Mouse (Mus musculus): ENCODE measurements around the gene Agap3.

Agap3 gene

GRCm38 (mm10) chr5:24523806-24524205 lies 71.8 kb downstream of the Agap3 start:
- no peak for DNase-seq (ENCODE audit: low read depth, low spot score)

DNA sequence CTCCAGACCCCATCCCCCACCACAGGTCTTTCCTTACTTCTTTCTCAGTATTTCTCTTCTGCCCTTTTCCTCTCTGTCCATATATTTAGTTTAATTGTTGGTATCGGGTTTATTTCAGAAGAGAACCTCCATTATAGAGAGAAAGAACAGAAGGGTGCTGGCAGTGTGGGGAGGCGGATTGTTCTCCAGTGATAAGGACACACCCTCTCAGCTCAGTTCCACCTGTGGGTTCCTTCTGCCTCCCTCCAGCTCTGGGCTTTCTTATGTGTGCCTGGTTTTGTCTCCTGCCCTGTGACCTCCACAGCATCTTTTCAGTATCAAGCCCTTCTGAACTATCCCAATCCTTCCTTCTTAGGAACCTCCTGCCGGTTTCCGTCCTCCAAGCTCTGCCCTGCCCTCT lies 72.5 kb downstream of the Agap3 start:
- DNase-seq (ENCODE audit: low read depth, low spot score) = no peak

GRCm38 (mm10) chr5:24525360-24526189 lies 73.6 kb downstream of the Agap3 start:
- DNase-seq (ENCODE audit: low read depth, low spot score) = no peak

DNA sequence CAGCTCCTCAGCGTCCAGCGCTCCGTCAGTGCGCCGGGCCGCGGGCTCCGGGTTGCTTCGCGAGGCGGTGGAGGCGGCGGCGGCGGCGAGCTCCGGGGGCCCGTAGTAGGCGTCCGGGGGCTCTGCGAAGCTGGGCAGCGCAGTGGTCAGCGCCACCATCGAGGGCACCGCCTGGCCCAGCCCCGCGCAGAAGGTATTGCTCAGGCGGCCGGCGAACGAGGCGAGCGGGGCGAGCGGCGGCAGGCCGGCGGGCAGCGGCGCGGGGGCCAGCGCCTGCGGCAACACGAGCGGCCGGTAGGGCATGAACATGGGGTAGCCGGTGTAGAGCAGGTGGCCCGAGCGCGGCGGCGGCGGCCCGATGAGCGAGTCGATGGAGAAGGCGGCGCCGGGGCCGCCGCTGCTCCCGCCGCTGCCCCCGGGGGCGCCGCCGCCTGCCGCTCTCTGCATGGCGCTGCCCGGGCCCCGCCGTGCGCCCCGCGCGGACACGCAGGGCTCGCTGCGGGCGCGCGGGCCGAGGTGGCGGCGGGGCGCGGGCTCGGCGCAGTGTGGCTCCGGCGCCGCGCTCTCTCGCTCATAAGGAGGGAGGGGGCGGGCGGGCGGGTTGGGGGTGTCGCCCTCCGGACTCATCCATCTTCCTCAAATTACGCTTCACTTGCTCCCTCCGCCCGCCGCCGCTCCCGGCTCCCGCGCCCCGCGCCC lies 74.4 kb downstream of the Agap3 start:
- no peak for DNase-seq (ENCODE audit: low read depth, low spot score)

DNA sequence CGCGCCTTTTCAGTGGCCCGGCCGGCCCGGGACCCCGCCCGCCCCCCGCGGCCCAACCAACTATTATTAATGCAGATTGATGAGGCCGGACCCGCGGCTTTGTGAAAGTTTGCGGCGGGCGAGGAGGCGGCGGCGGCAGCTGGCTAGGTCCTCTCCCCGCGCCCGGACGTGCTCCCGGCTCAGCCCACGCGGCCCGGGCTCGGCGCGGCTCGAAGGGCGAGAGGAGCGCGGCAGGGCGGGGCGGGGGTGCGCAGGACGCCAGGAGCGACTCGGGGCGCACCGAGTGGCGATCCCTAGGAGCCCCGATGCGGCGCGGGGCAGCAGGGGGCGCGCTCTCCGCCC lies 74.9 kb downstream of the Agap3 start, which contains the start of gene Gbx1:
Gene Gbx1 (minus strand): TSS at position 314 of the 342 bp plus-strand sequence.
- DNase-seq (ENCODE audit: low read depth, low spot score) = no peak

DNA sequence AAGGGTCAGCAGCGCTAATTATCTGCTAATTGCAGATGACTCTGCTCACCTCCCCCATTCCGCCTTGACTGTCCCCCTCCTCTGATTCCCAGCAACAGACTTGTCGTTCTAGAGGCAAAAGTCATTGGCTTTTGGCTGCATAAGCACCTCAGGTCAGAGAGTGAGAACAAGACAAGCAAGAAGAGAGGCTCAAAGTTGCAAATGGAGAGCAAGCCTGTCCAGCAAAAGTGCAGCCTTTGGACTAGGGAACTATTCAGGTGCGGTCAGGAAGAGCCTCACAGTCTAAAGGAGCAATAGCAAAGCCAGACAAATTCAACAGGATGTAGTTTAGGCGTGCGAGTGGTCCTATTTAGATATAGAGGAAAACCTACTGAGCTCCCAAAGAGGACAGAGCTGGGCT lies 75.8 kb downstream of the Agap3 start:
- no peak for DNase-seq (ENCODE audit: low read depth, low spot score)

- peak; percentile 93 for DNase-seq (ENCODE audit: low read depth, low spot score)
Observed at GRCm38 (mm10) chr5:24530042-24530689, 78.2 kb downstream of the Agap3 start.

GRCm38 (mm10) chr5:24533391-24533790 lies 81.4 kb downstream of the Agap3 start:
- DNase-seq (ENCODE audit: low read depth, low spot score) = no peak

- DNase-seq (ENCODE audit: low read depth, low spot score) = no peak
Observed at GRCm38 (mm10) chr5:24534292-24534691, 82.3 kb downstream of the Agap3 start.

GRCm38 (mm10) chr5:24535731-24536130 lies 83.8 kb downstream of the Agap3 start:
- DNase-seq (ENCODE audit: low read depth, low spot score) = no peak

DNA sequence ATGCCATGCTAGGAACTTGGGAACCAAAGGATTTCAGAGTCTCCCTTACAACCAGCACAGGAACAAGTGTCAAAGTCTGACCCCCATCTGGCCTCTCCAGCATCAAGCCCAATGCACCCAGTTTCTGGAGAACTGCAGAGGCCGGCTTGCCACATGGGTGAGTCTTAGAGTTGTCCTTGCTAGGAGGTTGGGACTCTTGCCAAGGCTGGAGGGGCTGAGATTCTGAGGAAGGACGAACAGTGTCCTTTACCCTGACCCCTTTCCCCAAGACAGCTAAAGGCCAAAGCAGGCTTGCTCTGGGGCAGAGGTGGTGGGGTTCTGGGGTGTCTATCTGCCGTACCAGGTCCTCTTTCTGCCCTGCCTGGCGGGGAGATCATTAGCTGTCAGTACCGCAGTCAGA lies 84.5 kb downstream of the Agap3 start:
- DNase-seq (ENCODE audit: low read depth, low spot score) = no peak

GRCm38 (mm10) chr5:24537618-24538017 lies 85.6 kb downstream of the Agap3 start:
- DNase-seq (ENCODE audit: low read depth, low spot score) = no peak

DNA sequence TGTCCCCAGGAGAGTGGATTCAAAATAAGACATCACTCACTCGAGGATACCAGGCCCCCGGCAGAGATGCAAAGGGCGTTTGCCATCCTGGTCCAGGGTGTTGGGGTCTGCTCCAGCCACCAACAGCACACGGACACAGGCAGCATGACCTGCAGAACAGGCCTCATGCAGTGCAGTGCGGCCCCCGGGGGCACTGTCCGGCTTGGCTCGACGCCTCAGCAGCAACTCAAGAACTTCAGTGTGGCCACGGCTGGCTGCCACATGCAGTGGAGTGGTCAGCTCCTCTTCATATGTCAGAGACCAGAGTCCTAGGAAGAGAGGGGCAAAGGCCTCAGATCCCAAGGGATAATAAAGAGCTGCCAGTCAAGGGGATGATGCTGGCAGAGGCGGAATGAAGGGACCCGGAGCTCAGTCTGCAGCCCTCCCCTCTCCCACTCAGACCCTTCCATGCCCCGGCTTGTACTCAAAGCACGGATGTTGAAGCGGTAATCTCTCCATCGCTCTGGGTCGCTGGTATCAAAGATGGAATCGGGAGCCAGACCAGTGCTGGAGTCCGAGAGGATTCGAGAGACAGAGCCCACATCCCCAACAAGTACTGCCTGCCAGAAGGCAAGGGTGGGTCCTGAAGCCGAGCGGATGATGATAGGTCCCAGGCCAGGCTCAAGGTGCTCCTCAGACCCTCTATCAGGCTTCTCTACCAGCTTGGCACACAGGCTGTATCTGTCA lies 87.8 kb downstream of the Agap3 start:
- DNase-seq (ENCODE audit: low read depth, low spot score) = no peak

- peak; percentile 29 for DNase-seq (ENCODE audit: low read depth, low spot score)
Observed at GRCm38 (mm10) chr5:24540387-24541143, 88.6 kb downstream of the Agap3 start, which contains the start of gene Asb10. TSS of gene Asb10 (minus strand) at chr5:24540978.

GRCm38 (mm10) chr5:24541144-24541569 lies 89.2 kb downstream of the Agap3 start:
- no peak for DNase-seq (ENCODE audit: low read depth, low spot score)

GRCm38 (mm10) chr5:24542643-24543042 lies 90.7 kb downstream of the Agap3 start:
- no peak for DNase-seq (ENCODE audit: low read depth, low spot score)

GRCm38 (mm10) chr5:24550598-24551316 lies 98.8 kb downstream of the Agap3 start:
- peak; percentile 52 for DNase-seq (ENCODE audit: low read depth, low spot score)

DNA sequence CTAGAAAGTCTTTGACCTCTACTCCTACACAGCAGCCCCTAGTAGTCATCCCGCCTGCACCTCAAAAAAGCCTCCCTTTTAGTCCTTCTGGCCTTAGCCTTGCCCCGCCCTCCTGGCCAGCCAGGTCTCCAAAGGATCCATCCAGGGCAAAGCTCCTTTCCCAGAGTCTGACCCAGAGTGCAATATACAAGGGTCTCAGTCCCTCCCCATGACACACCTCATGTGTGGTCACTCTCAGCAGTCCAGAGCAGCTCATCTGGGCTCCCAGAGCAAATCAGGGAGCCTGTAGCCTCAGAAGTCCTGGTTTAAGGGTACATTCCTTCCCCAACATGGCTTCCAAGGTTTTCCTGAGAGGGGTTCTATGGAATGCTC lies 99.3 kb downstream of the Agap3 start:
- DNase-seq (ENCODE audit: low read depth, low spot score) = no peak
